Mouse (Mus musculus): ENCODE data around the gene Smarca2. TPM values are rescaled to one million over a fixed set of nuclear protein-coding genes. Genes with fewer than 3 reads are reported as not detected.

Gene Smarca2
- total and polyA plus RNA-seq, 2 experiments from 2014 or later = 135 to 192 TPM

- Histone ChIP-seq H3K27ac (ENCODE audit: low read depth, low read length) (no peak overlapping the region), H3K4me2 (ENCODE audit: low read depth) (no peak overlapping the region), H3K9me3 (ENCODE audit: low read length) (0 out of 2 replicates have a peak, but pooled peaks cover 4% of the 10 kb centered on the region), H3K4me1 (ENCODE audit: insufficient read depth) (no peaks in the 10 kb centered on the region), H3K36me3 (ENCODE audit: insufficient read depth) (peaks cover 55% of the 10 kb centered on the region), H3K27me3 (ENCODE audit: insufficient read depth, low read length) (no peaks in the 10 kb centered on the region), H3K9ac (no peak overlapping the region), H3K4me3 (ENCODE audit: low read depth, low read length) (no peak overlapping the region)
- DNase-seq (no peak), ATAC-seq (no peak)
- no peak for TF ChIP-seq CTCF (IDR thresholded peaks at IDR 0.05; ENCODE audit: low read depth)
- 93% methylated on average over 5 of the region's 5 CpGs for WGBS
Observed at GRCm38 (mm10) chr19:26778199-26778598, 173.3 kb downstream of the Smarca2 start.

GRCm38 (mm10) chr19:26781209-26781608 is 176.4 kb downstream of the Smarca2 start:
- H3K4me2 ChIP-seq (ENCODE audit: low read depth) = no peak overlapping the region
- no peak overlapping the region for H3K27ac ChIP-seq (ENCODE audit: low read depth, low read length)
- ATAC-seq (no peak), DNase-seq (no peak)
- no peak for TF ChIP-seq CTCF (IDR thresholded peaks at IDR 0.05; ENCODE audit: low read depth)
- 0 out of 2 replicates have a peak, but pooled peaks cover 4% of the 10 kb centered on the region for H3K9me3 ChIP-seq (ENCODE audit: low read length)
- no peaks in the 10 kb centered on the region for H3K4me1 ChIP-seq (ENCODE audit: insufficient read depth)
- no peaks in the 10 kb centered on the region for H3K27me3 ChIP-seq (ENCODE audit: insufficient read depth, low read length)
- no peak overlapping the region for H3K4me3 ChIP-seq (ENCODE audit: low read depth, low read length)
- 96% methylated on average over 2 of the region's 2 CpGs for WGBS
- peaks cover 34% of the 10 kb centered on the region for H3K36me3 ChIP-seq (ENCODE audit: insufficient read depth)
- no peak overlapping the region for H3K9ac ChIP-seq

- DNase-seq (no peak), ATAC-seq (no peak)
- WGBS = 87% methylated on average over 5 of the region's 5 CpGs
- TF ChIP-seq CTCF (IDR thresholded peaks at IDR 0.05; ENCODE audit: low read depth) = no peak
- Histone ChIP-seq H3K9me3 (ENCODE audit: low read length) (no peaks in the 10 kb centered on the region), H3K36me3 (ENCODE audit: insufficient read depth) (no peaks in the 10 kb centered on the region), H3K4me2 (ENCODE audit: low read depth) (no peak overlapping the region), H3K27me3 (ENCODE audit: insufficient read depth, low read length) (no peaks in the 10 kb centered on the region), H3K4me3 (ENCODE audit: low read depth, low read length) (no peak overlapping the region), H3K9ac (no peak overlapping the region), H3K4me1 (ENCODE audit: insufficient read depth) (no peaks in the 10 kb centered on the region), H3K27ac (ENCODE audit: low read depth, low read length) (no peak overlapping the region)
Observed at GRCm38 (mm10) chr19:26788446-26788845, 183.6 kb downstream of the Smarca2 start.

GRCm38 (mm10) chr19:26790386-26791346 is 185.8 kb downstream of the Smarca2 start:
- no peak for ATAC-seq
- Histone ChIP-seq H3K9me3 (ENCODE audit: low read length) (no peaks in the 10 kb centered on the region), H3K4me3 (ENCODE audit: low read depth, low read length) (no peak overlapping the region), H3K36me3 (ENCODE audit: insufficient read depth) (no peaks in the 10 kb centered on the region), H3K9ac (no peak overlapping the region), H3K27me3 (ENCODE audit: insufficient read depth, low read length) (no peaks in the 10 kb centered on the region), H3K4me1 (ENCODE audit: insufficient read depth) (no peaks in the 10 kb centered on the region), H3K27ac (ENCODE audit: low read depth, low read length) (no peak overlapping the region), H3K4me2 (ENCODE audit: low read depth) (no peak overlapping the region)
- no peak for DNase-seq
- 69% methylated on average over 5 of the region's 5 CpGs for WGBS
- TF ChIP-seq CTCF (IDR thresholded peaks at IDR 0.05; ENCODE audit: low read depth) = no peak

- DNase-seq = peak; percentile 19
- Histone ChIP-seq H3K9ac (no peak overlapping the region), H3K27me3 (ENCODE audit: insufficient read depth, low read length) (no peaks in the 10 kb centered on the region), H3K9me3 (ENCODE audit: low read length) (no peaks in the 10 kb centered on the region), H3K4me2 (ENCODE audit: low read depth) (no peak overlapping the region), H3K4me3 (ENCODE audit: low read depth, low read length) (no peak overlapping the region), H3K27ac (ENCODE audit: low read depth, low read length) (no peak overlapping the region), H3K4me1 (ENCODE audit: insufficient read depth) (no peaks in the 10 kb centered on the region), H3K36me3 (ENCODE audit: insufficient read depth) (no peaks in the 10 kb centered on the region)
- TF ChIP-seq CTCF (IDR thresholded peaks at IDR 0.05; ENCODE audit: low read depth) = no peak
- ATAC-seq = peak; percentile 43; the same call in 1 of the 2 replicates
- whole genome bisulfite sequencing = 28% methylated on average over 2 of the region's 3 CpGs
Observed at GRCm38 (mm10) chr19:26794315-26794714, 189.5 kb downstream of the Smarca2 start.

- WGBS = 49% methylated on average over 4 of the region's 4 CpGs
- DNase-seq = no peak
- Histone ChIP-seq H3K27ac (ENCODE audit: low read depth, low read length) (no peak overlapping the region), H3K27me3 (ENCODE audit: insufficient read depth, low read length) (no peaks in the 10 kb centered on the region), H3K36me3 (ENCODE audit: insufficient read depth) (no peaks in the 10 kb centered on the region), H3K4me3 (ENCODE audit: low read depth, low read length) (no peak overlapping the region), H3K4me1 (ENCODE audit: insufficient read depth) (no peaks in the 10 kb centered on the region), H3K9me3 (ENCODE audit: low read length) (no peaks in the 10 kb centered on the region), H3K9ac (no peak overlapping the region), H3K4me2 (ENCODE audit: low read depth) (no peak overlapping the region)
- TF ChIP-seq CTCF (IDR thresholded peaks at IDR 0.05; ENCODE audit: low read depth) = no peak
- ATAC-seq = peak; percentile 61
Observed at GRCm38 (mm10) chr19:26796006-26796405, 191.2 kb downstream of the Smarca2 start.

GRCm38 (mm10) chr19:26804401-26804800 is 199.6 kb downstream of the Smarca2 start:
- Histone ChIP-seq H3K9me3 (ENCODE audit: low read length) (no peaks in the 10 kb centered on the region), H3K27ac (ENCODE audit: low read depth, low read length) (no peak overlapping the region), H3K4me2 (ENCODE audit: low read depth) (no peak overlapping the region), H3K36me3 (ENCODE audit: insufficient read depth) (no peaks in the 10 kb centered on the region), H3K27me3 (ENCODE audit: insufficient read depth, low read length) (no peaks in the 10 kb centered on the region), H3K4me3 (ENCODE audit: low read depth, low read length) (no peak overlapping the region), H3K9ac (no peak overlapping the region), H3K4me1 (ENCODE audit: insufficient read depth) (no peaks in the 10 kb centered on the region)
- WGBS = 89% methylated on average over 4 of the region's 4 CpGs
- DNase-seq = no peak
- ATAC-seq = no peak
- TF ChIP-seq CTCF (IDR thresholded peaks at IDR 0.05; ENCODE audit: low read depth) = no peak

Measured in forebrain, postnatal 0 days (tissue).